Mouse (Mus musculus): Measurements from ENCODE around the gene Xkr8.
"Not testable (repeated sequence)": the region's sequence is repeated elsewhere in the genome, so short reads cannot be mapped to it uniquely, and the experiment has no call there.

Gene Xkr8

GRCm38 (mm10) chr4:132737154-132737553, 4.8 kb upstream of the Xkr8 start:
- DNase-seq (ENCODE audit: low read depth) = not testable (repeated sequence)

GRCm38 (mm10) chr4:132735894-132736293, 3.5 kb upstream of the Xkr8 start:
- no peak for DNase-seq (ENCODE audit: low read depth)

DNA sequence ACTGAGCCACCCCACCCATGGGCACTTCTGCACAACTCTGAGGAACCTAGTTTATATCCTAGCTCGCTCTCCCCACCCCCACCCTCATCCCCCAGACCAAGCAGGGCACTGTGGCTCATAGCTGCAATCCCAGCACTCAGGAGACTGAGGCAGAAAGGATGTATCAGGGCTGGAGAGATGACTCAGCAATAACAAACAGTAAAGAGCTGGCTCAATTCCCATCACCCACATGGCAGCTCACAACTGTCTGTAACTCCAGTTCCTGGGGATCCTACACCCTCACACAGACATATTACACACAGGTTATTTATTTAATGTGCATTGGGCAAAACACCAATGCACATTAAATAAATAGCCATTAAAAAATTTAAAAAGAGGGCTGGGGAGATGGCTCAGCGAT, 3.0 kb upstream of the Xkr8 start:
- DNase-seq (ENCODE audit: low read depth) = no peak

GRCm38 (mm10) chr4:132734766-132735165, 2.4 kb upstream of the Xkr8 start:
- DNase-seq (ENCODE audit: low read depth) = no peak

- DNase-seq (ENCODE audit: low read depth) = no peak
Observed at GRCm38 (mm10) chr4:132733071-132733770, 875 bp upstream of the Xkr8 start.

DNA sequence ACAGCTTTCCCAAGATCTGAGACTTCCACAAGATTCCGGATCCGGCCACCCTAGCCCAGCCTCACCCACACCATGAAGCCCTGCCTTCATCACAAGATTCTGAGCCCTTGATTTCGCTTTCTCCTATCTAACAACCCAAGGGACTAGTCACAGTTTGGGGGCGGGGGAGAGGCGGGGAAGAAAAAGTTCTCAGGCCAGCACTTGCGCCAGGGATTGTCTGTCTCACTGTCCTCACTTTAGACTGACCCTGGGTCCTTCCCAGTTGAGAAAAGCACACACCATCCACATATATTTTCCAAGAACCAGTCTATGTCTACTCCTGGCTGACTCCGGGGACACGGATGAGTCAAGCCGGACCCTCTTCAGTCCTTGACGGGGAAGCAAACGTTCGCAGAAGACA, 730 bp downstream of the Xkr8 start:
- DNase-seq (ENCODE audit: low read depth) = no peak

- DNase-seq (ENCODE audit: low read depth) = no peak
Observed at GRCm38 (mm10) chr4:132728233-132728632, 4.1 kb downstream of the Xkr8 start.

- no peak for DNase-seq (ENCODE audit: low read depth)
Observed at GRCm38 (mm10) chr4:132718251-132718650, 14.1 kb downstream of the Xkr8 start.

DNA sequence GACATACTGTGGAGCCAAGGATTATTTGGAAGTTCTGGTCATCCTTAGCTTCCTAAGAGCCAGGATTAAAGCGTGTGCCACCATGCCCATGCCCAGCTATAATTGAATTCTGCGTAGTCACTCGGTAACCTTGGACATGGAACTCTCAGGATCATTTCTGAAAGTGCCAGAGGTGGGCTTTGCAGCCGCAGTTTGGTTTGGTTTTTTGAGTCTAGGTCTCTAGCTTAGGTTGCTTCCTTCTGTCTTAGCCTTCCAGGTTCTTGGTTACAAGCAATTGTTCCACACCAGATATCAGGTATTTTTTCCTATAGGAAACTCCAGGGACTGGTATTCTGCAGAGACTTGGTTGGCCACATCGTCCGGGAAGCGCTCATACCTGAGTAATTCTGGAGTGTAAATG, 19.2 kb downstream of the Xkr8 start:
- no peak for DNase-seq (ENCODE audit: low read depth)

- no peak for DNase-seq (ENCODE audit: low read depth)
Observed at GRCm38 (mm10) chr4:132706885-132707284, 25.5 kb downstream of the Xkr8 start.

DNA sequence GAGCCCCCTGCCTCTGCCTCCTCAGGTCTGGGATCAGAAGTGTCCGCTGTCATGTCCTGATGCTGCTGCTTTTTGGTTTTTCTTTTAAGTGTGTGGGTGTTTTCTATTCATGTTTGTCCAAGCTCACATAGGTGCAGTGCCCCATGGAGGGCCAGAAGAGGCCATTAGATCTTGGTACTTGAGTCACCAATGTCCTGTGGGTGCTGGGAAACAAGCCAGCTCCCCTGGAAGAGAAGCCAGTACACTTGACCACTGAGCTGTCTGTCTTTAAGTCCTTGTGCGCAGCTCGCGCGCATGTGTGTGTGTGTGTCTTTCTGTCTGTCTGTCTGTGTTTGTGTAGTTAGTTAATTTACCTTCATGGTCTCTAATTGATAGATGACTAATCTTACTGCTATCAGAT, 30.3 kb downstream of the Xkr8 start:
- DNase-seq (ENCODE audit: low read depth) = no peak

GRCm38 (mm10) chr4:132693366-132693765, 39.0 kb downstream of the Xkr8 start:
- DNase-seq (ENCODE audit: low read depth) = no peak

DNA sequence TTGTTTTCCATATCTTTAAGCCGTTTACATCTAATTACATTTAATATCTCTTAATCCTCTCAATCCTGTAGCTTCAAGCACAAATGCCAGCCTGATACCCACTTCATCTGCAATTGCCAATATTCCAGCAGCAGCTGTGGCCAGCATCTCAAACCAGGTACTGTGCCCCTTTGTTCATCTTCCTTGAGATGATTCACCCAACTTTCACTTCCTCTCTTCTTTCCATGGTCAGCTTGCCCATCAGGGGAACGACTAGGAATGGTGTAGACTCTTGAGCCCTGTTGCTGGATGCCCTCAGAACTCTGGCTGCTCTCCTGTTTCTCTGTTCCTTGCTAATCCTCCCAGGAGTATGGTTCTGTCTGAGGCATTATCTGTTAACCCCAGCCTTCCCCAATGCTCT, 42.7 kb downstream of the Xkr8 start:
- DNase-seq (ENCODE audit: low read depth) = no peak

DNA sequence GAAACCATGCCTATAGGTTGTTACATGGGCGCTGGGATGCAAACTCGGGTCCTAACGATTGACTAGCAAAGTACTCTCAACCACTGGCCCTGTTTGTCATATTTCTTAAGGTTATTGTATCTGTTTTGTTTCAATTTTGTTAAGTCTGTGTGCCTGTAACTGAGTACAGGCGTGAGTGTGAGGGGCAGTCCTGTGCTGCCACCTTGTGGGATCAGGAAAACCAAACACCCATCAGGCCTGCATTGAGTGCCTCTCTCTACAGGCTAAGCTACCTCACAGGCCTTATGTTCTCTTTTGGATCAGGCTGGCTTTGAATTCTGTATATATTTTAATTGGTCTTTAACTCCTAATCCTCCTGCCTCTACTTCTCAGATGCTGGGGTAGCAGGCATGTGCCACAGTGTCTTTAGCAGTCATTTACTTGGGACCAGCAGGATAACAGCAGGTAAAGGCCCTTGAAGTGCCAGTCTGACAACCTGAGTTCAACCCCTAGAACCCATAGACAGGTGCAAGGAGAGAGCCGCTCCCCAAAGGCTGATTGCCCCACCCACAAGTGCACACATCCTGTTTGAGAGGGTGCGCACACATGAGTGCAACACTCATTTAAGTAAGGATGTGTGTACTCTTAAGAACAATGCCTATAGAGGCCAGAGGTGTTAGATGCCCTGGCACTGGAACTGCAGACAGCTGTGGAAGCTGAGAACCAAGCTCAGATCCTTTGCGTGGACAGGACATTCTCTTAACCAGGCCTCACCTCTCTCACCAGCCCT, 55.4 kb downstream of the Xkr8 start:
- peak; percentile 77 for DNase-seq (ENCODE audit: low read depth)
